Mouse (Mus musculus) heart, embryonic 14.5 days (tissue): ENCODE data around the gene Myo19. TPM values are rescaled to one million over a fixed set of nuclear protein-coding genes. Genes with fewer than 3 reads are reported as not detected.
"Not testable (repeated sequence)": the region's sequence is repeated elsewhere in the genome, so short reads cannot be mapped to it uniquely, and the experiment has no call there.

Experiments
- ATAC-seq: fragments of 200-750 bp; cut with Nextera tagmentation; 2 replicates; pipeline ENCODE4 v1.8.0; 2017; ENCODE audit warnings: low read depth, moderate TSS enrichment; ENCODE audit not compliant: insufficient number of reproducible peaks, insufficient read depth, low FRiP score
- H3K27ac ChIP-seq, 2 experiments: fragments of 200-500 bp in 1 of 2; fragments of 300-500 bp in 1 of 2; sonication (generic) in 1 of 2; replicated peaks in 1 of 2; 2 replicates each; pipeline ENCODE4 v1.5.1; 2012 to 2014; ENCODE audit warnings: low read depth in 2 of 2, low read length in 2 of 2, control low read depth in 1 of 2, mild to moderate bottlenecking in 1 of 2, mixed read lengths in 1 of 2; ENCODE audit not compliant: control insufficient read depth in 1 of 2, insufficient read depth in 1 of 2
- H3K27me3 ChIP-seq: fragments of 300-500 bp; sonication (generic); 2 replicates; pipeline ENCODE4 v1.6.1; 2014; ENCODE audit warnings: mild to moderate bottlenecking, low read length, control low read depth; ENCODE audit not compliant: control insufficient read depth, insufficient read depth
- H3K36me3 ChIP-seq: fragments of 300-500 bp; sonication (generic); 2 replicates; pipeline ENCODE4 v1.6.1; 2014; ENCODE audit warnings: mild to moderate bottlenecking, control low read depth, low read length, mixed read lengths; ENCODE audit not compliant: control insufficient read depth, insufficient read depth
- H3K4me1 ChIP-seq, 2 experiments: fragments of 200-500 bp in 1 of 2; fragments of 300-500 bp in 1 of 2; sonication (generic) in 1 of 2; 2 replicates each; pipeline ENCODE4 v1.6.1; 2012 to 2014; ENCODE audit warnings: low read length in 2 of 2, control low read depth in 1 of 2, mixed read lengths in 1 of 2; ENCODE audit not compliant: control insufficient read depth in 2 of 2, insufficient read depth in 2 of 2
- H3K4me2 ChIP-seq: fragments of 300-500 bp; sonication (generic); 2 replicates; pipeline ENCODE4 v1.6.1; 2014; ENCODE audit warnings: mild to moderate bottlenecking, low read length
- H3K4me3 ChIP-seq, 2 experiments: fragments of 200-500 bp in 1 of 2; fragments of 300-500 bp in 1 of 2; sonication (generic) in 1 of 2; 2 replicates each; pipeline ENCODE4 v1.5.1; 2012 to 2014; ENCODE audit warnings: low read length in 2 of 2, mild to moderate bottlenecking in 2 of 2, control low read depth in 1 of 2, low read depth in 1 of 2, moderate library complexity in 1 of 2; ENCODE audit not compliant: control insufficient read depth in 1 of 2, insufficient read depth in 1 of 2
- H3K9ac ChIP-seq: fragments of 300-500 bp; sonication (generic); 2 replicates; pipeline ENCODE4 v1.6.1; 2014; ENCODE audit warnings: mild to moderate bottlenecking, low read length
- H3K9me3 ChIP-seq: fragments of 300-500 bp; sonication (generic); 2 replicates; pipeline ENCODE4 v1.6.1; 2016; ENCODE audit warnings: low read length, control low read depth; ENCODE audit not compliant: control insufficient read depth
- WGBS: fragments of 180-500 bp; shearing (Covaris S2); extraction: QIAGEN DNeasy Blood & Tissue Kit; methylation state at CpG from one replicate; pipeline ENCODE4 v1.1.7; 2014; 5-methylcytosine and 5-hydroxymethylcytosine counted together
- polyA plus RNA-seq: library from polyadenylated mRNA; unstranded; fragments of >200 nt; fragmentation: Nextera tagmentation; extraction: Ambion mirVana; gene quantifications from 2 replicates; pipeline ENCODE4 v1.2.1, GENCODE M21; 2014

Myo19 gene
- polyA plus RNA-seq, 1 experiment from 2014 or later, result 5.8 TPM

DNA sequence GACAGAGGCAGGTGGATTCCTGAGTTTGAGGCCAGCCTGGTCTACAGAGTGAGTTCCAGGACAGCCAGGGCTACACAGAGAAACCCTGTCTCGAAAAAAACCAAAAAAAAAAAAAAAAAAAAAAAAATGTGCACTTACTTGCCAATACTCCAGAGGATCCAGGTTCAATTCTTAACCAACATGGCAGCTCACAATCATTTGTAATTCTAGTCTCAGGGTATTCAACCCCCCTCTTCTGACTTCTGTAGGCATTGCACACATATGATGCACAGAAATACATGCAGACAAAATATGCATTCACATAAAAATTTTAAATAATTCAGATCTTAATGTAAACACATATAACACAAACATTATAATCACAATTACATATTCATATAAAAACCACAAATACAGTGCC lies 3.9 kb upstream of the Myo19 start:
- Histone ChIP-seq H3K4me1 (peaks cover 2 to 14% of the 10 kb centered on the region in 2 experiments; a peak in 3 of 4 replicates), H3K36me3 (peaks cover 23% of the 10 kb centered on the region)
- not testable (repeated sequence) for H3K9me3 ChIP-seq, H3K4me3 ChIP-seq, H3K27me3 ChIP-seq, ATAC-seq, H3K4me2 ChIP-seq, H3K27ac ChIP-seq, H3K9ac ChIP-seq
- no CpG with 5 or more reads among the region's 1 CpGs for WGBS

DNA sequence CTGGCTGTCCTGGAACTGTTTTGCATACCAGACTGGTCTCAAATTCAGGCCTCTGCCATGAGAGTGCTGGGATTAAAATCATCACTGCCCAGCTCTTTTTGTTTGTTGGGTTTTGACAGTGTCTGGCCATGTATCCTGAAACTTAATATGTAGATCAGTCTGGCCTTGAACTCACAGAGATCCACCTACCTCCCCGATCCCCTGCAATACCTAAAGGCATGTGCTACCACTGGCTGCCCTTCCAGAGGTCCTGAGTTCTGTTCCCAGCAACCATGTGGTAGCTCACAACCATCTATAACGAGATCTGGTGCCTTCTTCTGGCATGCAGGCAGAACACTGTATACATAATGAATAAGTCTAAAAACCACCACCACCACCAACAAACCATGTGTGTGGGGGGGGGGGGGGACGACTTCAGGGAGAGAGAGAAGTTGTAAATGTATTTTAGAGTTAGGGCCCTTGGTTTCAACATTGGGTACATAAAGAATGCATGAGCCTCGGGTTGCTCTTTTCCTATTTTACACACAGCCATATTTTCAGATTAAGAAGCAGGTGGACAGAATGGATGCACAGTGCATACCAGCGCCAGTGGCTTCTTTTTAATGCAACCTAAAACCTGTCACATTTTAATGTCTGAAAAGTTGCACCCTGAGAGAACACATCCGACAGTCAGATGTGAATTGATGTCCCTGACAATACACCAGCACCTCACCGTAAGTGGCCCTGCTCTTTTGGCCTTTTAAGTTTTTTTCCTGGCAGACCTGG lies 759 bp upstream of the Myo19 start:
- Histone ChIP-seq H3K4me2 (peak overlapping the region; percentile 95), H3K4me1 (peaks cover 5 to 14% of the 10 kb centered on the region in 2 experiments; a peak in 3 of 4 replicates), H3K9ac (peak overlapping the region; percentile 95), H3K4me3 (peak overlapping the region; percentile 79 to 92), H3K27ac (peak overlapping the region; percentile 42 to 96; a peak in 2 of 4 replicates), H3K36me3 (peaks cover 36% of the 10 kb centered on the region), H3K27me3 (no peaks in the 10 kb centered on the region), H3K9me3 (no peaks in the 10 kb centered on the region)
- WGBS, result 19% methylated on average over 7 of the region's 7 CpGs
- ATAC-seq, result no peak

- no peaks in the 10 kb centered on the region for H3K9me3 ChIP-seq
- peak; percentile 44 for ATAC-seq
- H3K9ac ChIP-seq, result peak overlapping the region; percentile 95
- peaks cover 5 to 14% of the 10 kb centered on the region in 2 experiments; a peak in 3 of 4 replicates for H3K4me1 ChIP-seq
- under 1% methylated on average over 20 of the region's 24 CpGs for WGBS
- peaks cover 45% of the 10 kb centered on the region for H3K36me3 ChIP-seq
- H3K27me3 ChIP-seq, result no peaks in the 10 kb centered on the region
- H3K27ac ChIP-seq, result peak overlapping the region; percentile 82 to 96
- H3K4me3 ChIP-seq, result peak overlapping the region; percentile 79 to 92
- H3K4me2 ChIP-seq, result peak overlapping the region; percentile 95
Measured at GRCm38 (mm10) chr11:84880465-84880961, 565 bp downstream of the Myo19 start.

DNA sequence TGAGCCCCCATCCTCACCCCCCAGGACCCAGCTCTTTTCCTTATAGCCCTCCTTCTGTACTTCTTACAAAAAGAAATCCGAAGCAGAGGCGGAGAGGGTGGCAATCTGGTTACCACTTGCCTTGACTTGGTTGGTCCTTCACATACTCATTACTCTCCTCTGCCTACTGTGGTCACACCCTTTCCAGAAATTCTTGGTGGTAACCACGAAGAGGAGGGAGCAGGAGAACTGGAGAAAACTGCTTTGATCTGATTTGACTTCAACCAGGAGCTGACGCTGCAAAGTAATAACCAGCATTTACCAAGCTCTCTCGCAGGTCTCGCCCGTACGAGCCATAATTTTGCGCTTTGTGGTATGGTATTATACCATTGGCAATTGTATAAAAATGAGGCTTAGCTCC lies 1.0 kb downstream of the Myo19 start:
- Histone ChIP-seq H3K27me3 (no peaks in the 10 kb centered on the region), H3K36me3 (peaks cover 50% of the 10 kb centered on the region), H3K4me3 (peak overlapping the region; percentile 79 to 92), H3K9ac (peak overlapping the region; percentile 95), H3K4me1 (peaks cover 5 to 14% of the 10 kb centered on the region in 2 experiments; a peak in 3 of 4 replicates), H3K4me2 (peak overlapping the region; percentile 95), H3K9me3 (no peaks in the 10 kb centered on the region), H3K27ac (peak overlapping the region; percentile 82 to 96)
- ATAC-seq, result no peak
- 61% methylated on average over 9 of the region's 9 CpGs for WGBS

- Histone ChIP-seq H3K4me1 (peaks cover 5 to 14% of the 10 kb centered on the region in 2 experiments; a peak in 3 of 4 replicates), H3K4me3 (no peak overlapping the region), H3K27me3 (no peaks in the 10 kb centered on the region), H3K36me3 (peaks cover 58% of the 10 kb centered on the region), H3K27ac (no peak overlapping the region), H3K4me2 (no peak overlapping the region), H3K9me3 (no peaks in the 10 kb centered on the region), H3K9ac (no peak overlapping the region)
- ATAC-seq, result no peak
- WGBS, result 95% methylated on average over 7 of the region's 7 CpGs
Measured at GRCm38 (mm10) chr11:84882346-84882745, 2.4 kb downstream of the Myo19 start.

DNA sequence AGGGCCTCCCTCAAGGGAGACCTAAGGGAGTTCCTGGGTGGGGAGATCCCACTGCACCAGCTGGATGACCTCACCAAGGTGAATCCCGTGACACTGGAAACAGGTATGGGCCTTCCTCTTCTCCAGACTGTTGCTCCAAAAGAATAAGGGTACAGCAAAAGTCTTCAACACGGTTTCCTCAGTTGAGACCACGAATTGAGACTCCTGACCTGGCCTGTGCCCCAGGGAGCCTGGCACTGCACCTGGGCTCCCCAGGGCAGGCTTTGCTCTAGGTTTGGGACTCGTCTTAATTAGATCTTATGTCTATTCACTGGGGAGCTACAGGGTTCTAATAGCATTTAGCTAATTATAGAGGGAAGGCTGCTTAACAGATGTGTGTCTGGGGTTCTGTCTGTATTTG lies 5.3 kb downstream of the Myo19 start:
- Histone ChIP-seq H3K4me2 (no peak overlapping the region), H3K27ac (no peak overlapping the region), H3K36me3 (peaks cover 77% of the 10 kb centered on the region), H3K4me3 (no peak overlapping the region), H3K9ac (no peak overlapping the region), H3K4me1 (peaks cover 3 to 8% of the 10 kb centered on the region in 2 experiments; a peak in 2 of 4 replicates), H3K9me3 (no peaks in the 10 kb centered on the region), H3K27me3 (no peaks in the 10 kb centered on the region)
- 83% methylated on average over 4 of the region's 4 CpGs for WGBS
- ATAC-seq, result no peak

- no peak overlapping the region for H3K4me2 ChIP-seq
- peaks cover 1 to 2% of the 10 kb centered on the region in 2 experiments; a peak in 2 of 4 replicates for H3K4me1 ChIP-seq
- H3K9ac ChIP-seq, result no peak overlapping the region
- peaks cover 84% of the 10 kb centered on the region for H3K36me3 ChIP-seq
- no peak overlapping the region for H3K4me3 ChIP-seq
- 87% methylated on average over 5 of the region's 5 CpGs for WGBS
- no peaks in the 10 kb centered on the region for H3K27me3 ChIP-seq
- no peak overlapping the region for H3K27ac ChIP-seq
- no peaks in the 10 kb centered on the region for H3K9me3 ChIP-seq
- ATAC-seq, result no peak
Measured at GRCm38 (mm10) chr11:84886236-84886635, 6.3 kb downstream of the Myo19 start.
